Mouse (Mus musculus): ENCODE measurements around the gene Sema3f. TPM values are rescaled to one million over a fixed set of nuclear protein-coding genes. Genes with fewer than 3 reads are reported as not detected.

The Sema3f gene
- polyA plus RNA-seq, 1 experiment: 1.4 TPM

GRCm38 (mm10) chr9:107736185-107736485, 25.9 kb upstream of the Sema3f start:
- Histone ChIP-seq H3K79me2 (ENCODE audit: control insufficient read depth, insufficient read depth) (no peaks in the 10 kb centered on the region), H3ac (ENCODE audit: control insufficient read depth, insufficient read length) (no peak overlapping the region), H3K4me3 (no peak overlapping the region), H3K36me3 (ENCODE audit: control insufficient read depth, insufficient read depth) (peaks cover 14% of the 10 kb centered on the region), H3K4me2 (ENCODE audit: low read depth) (peak overlapping the region; percentile 12), H3K27me3 (ENCODE audit: control insufficient read depth, insufficient read depth, insufficient read length) (peaks cover 17% of the 10 kb centered on the region)
- TF ChIP-seq TCF3 (IDR thresholded peaks at IDR 0.05; ENCODE audit: insufficient read length, low read depth) (no peak), POLR2A (IDR thresholded peaks at IDR 0.05; ENCODE audit: insufficient read length, low read depth) (no peak), MAX (IDR thresholded peaks at IDR 0.05; ENCODE audit: low read depth) (no peak), REST (IDR thresholded peaks at IDR 0.05; ENCODE audit: insufficient read depth, insufficient read length) (no peak), USF1 (IDR thresholded peaks at IDR 0.05; ENCODE audit: low read depth) (no peak), CEBPB (IDR thresholded peaks at IDR 0.05; ENCODE audit: insufficient read depth, poor library complexity, severe bottlenecking) (no peak), MYOD1 (IDR thresholded peaks at IDR 0.05; ENCODE audit: control insufficient read depth in 1 of 3, insufficient read length in 2 of 3, low read depth in 2 of 3) (no peak), E2F4 (IDR thresholded peaks at IDR 0.05; ENCODE audit: insufficient read depth) (no peak), TCF12 (IDR thresholded peaks at IDR 0.05; ENCODE audit: insufficient read depth, poor library complexity, severe bottlenecking) (no peak), SRF (IDR thresholded peaks at IDR 0.05; ENCODE audit: control insufficient read depth, insufficient read length, low read depth) (no peak), MYOG (IDR thresholded peaks at IDR 0.05; ENCODE audit: control insufficient read depth in 1 of 3, insufficient read depth in 1 of 3, insufficient read length in 2 of 3, low read depth in 2 of 3) (no peak), POLR2AphosphoS2 (IDR thresholded peaks at IDR 0.05; ENCODE audit: insufficient read length, low read depth) (no peak)

DNA sequence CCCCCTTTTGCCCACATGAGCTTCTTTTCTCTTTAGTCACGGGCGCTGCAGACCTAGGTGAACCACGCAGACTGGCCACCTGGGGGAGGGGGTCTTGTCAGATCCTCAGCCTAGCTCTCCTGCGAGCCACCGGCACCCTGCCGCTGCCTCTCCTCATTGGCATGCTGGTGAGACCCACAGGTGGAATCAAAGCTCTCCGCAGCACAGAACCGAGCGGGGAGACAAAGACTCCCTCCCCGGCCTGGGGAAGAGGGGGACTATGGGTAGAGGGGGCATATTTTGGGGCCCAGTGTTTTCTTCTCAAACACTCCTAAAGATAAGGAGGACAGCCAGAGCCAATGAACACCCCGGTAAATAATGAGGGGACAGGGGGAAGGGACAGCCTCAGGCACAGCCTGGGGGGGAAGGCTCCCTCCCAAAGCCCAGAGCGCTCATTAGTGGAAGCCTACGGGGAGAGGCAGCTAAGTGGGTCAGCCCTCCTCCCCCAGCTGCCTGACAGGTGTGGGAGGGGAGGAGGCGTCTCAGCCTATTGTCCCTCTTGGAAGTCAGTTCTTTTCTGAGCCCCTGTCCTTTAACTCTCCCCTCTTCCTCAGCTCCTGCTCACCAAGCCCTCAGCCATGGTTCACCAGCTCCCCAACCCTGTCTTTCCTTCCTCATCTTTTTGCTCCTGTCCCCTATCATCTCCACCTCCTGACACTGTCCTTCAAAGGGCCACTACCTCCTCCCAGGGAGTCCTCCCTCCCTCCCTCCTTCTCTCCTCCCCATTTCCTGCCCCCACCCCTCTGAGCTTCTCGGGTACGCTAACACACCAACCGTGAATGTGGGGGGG, 25.3 kb upstream of the Sema3f start:
- Histone ChIP-seq H3K79me2 (ENCODE audit: control insufficient read depth, insufficient read depth) (no peaks in the 10 kb centered on the region), H3ac (ENCODE audit: control insufficient read depth, insufficient read length) (no peak overlapping the region), H3K4me2 (ENCODE audit: low read depth) (peak overlapping the region; percentile 12), H3K4me3 (no peak overlapping the region), H3K27me3 (ENCODE audit: control insufficient read depth, insufficient read depth, insufficient read length) (peaks cover 17% of the 10 kb centered on the region), H3K36me3 (ENCODE audit: control insufficient read depth, insufficient read depth) (peaks cover 8% of the 10 kb centered on the region)
- TF ChIP-seq USF1 (IDR thresholded peaks at IDR 0.05; ENCODE audit: low read depth) (no peak), TCF12 (IDR thresholded peaks at IDR 0.05; ENCODE audit: insufficient read depth, poor library complexity, severe bottlenecking) (no peak), E2F4 (IDR thresholded peaks at IDR 0.05; ENCODE audit: insufficient read depth) (no peak), POLR2A (IDR thresholded peaks at IDR 0.05; ENCODE audit: insufficient read length, low read depth) (no peak), SRF (IDR thresholded peaks at IDR 0.05; ENCODE audit: control insufficient read depth, insufficient read length, low read depth) (no peak), REST (IDR thresholded peaks at IDR 0.05; ENCODE audit: insufficient read depth, insufficient read length) (no peak), MYOG (IDR thresholded peaks at IDR 0.05; ENCODE audit: control insufficient read depth in 1 of 3, insufficient read depth in 1 of 3, insufficient read length in 2 of 3, low read depth in 2 of 3) (no peak), CEBPB (IDR thresholded peaks at IDR 0.05; ENCODE audit: insufficient read depth, poor library complexity, severe bottlenecking) (no peak), POLR2AphosphoS2 (IDR thresholded peaks at IDR 0.05; ENCODE audit: insufficient read length, low read depth) (no peak), TCF3 (IDR thresholded peaks at IDR 0.05; ENCODE audit: insufficient read length, low read depth) (no peak), MYOD1 (IDR thresholded peaks at IDR 0.05; ENCODE audit: control insufficient read depth in 1 of 3, insufficient read length in 2 of 3, low read depth in 2 of 3) (no peak), MAX (IDR thresholded peaks at IDR 0.05; ENCODE audit: low read depth) (no peak)

DNA sequence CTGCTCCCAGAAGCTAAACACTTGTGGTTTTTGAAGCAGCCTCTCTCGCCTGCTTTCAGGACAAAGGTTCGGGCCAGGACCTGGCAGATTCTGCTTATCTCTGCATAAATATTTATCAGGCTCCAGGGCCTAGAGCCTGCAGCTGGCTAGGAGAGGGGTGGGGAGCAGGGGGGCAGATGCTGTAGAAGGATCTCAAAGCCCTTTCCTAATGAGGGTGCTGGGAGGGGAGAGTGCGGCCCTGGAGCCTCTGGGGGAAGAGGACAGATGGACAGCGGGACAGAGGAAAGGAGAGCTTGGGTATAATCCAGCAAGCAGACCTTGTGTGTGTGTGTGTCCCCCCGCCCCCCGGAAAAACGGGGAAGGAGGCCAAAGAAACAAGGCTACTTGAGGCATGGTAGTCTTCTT, 24.3 kb upstream of the Sema3f start:
- no peaks in the 10 kb centered on the region for H3K79me2 ChIP-seq (ENCODE audit: control insufficient read depth, insufficient read depth)
- no peak overlapping the region for H3K4me2 ChIP-seq (ENCODE audit: low read depth)
- H3ac ChIP-seq (ENCODE audit: control insufficient read depth, insufficient read length): no peak overlapping the region
- peaks cover under 1% of the 10 kb centered on the region for H3K36me3 ChIP-seq (ENCODE audit: control insufficient read depth, insufficient read depth)
- no peak overlapping the region for H3K4me3 ChIP-seq
- no peak for TF ChIP-seq USF1 (IDR thresholded peaks at IDR 0.05; ENCODE audit: low read depth)
- no peak for TF ChIP-seq E2F4 (IDR thresholded peaks at IDR 0.05; ENCODE audit: insufficient read depth)
- TF ChIP-seq MYOG (IDR thresholded peaks at IDR 0.05; ENCODE audit: control insufficient read depth in 1 of 3, insufficient read depth in 1 of 3, insufficient read length in 2 of 3, low read depth in 2 of 3): no peak
- no peak for TF ChIP-seq TCF3 (IDR thresholded peaks at IDR 0.05; ENCODE audit: insufficient read length, low read depth)
- TF ChIP-seq MYOD1 (IDR thresholded peaks at IDR 0.05; ENCODE audit: control insufficient read depth in 1 of 3, insufficient read length in 2 of 3, low read depth in 2 of 3): no peak
- no peak for TF ChIP-seq MAX (IDR thresholded peaks at IDR 0.05; ENCODE audit: low read depth)
- no peak for TF ChIP-seq POLR2AphosphoS2 (IDR thresholded peaks at IDR 0.05; ENCODE audit: insufficient read length, low read depth)
- TF ChIP-seq REST (IDR thresholded peaks at IDR 0.05; ENCODE audit: insufficient read depth, insufficient read length): no peak
- no peak for TF ChIP-seq POLR2A (IDR thresholded peaks at IDR 0.05; ENCODE audit: insufficient read length, low read depth)
- no peak for TF ChIP-seq TCF12 (IDR thresholded peaks at IDR 0.05; ENCODE audit: insufficient read depth, poor library complexity, severe bottlenecking)
- TF ChIP-seq CEBPB (IDR thresholded peaks at IDR 0.05; ENCODE audit: insufficient read depth, poor library complexity, severe bottlenecking): no peak
- TF ChIP-seq SRF (IDR thresholded peaks at IDR 0.05; ENCODE audit: control insufficient read depth, insufficient read length, low read depth): no peak
- H3K27me3 ChIP-seq (ENCODE audit: control insufficient read depth, insufficient read depth, insufficient read length): peaks cover 17% of the 10 kb centered on the region

DNA sequence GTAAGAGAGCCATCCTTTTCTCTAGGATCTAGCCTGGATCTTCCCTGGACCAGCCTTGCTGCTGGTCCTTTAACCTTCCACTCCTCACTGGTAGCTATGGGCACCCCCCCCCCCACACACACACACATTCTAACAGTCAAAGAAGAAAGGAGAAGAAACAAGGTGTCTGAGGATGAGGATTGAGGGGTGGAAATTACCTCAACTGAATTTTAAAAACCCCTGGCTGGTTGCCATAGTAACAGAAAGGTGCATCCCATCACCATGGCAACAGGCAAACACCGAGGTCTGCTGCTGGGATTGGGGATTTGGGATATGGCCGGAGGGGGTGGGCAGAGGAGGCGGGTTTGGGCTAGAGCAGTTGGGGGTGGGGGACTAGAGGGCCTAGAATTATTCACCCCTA, 19.4 kb upstream of the Sema3f start:
- H3K4me3 ChIP-seq: no peak overlapping the region
- no peaks in the 10 kb centered on the region for H3K79me2 ChIP-seq (ENCODE audit: control insufficient read depth, insufficient read depth)
- H3K36me3 ChIP-seq (ENCODE audit: control insufficient read depth, insufficient read depth): no peaks in the 10 kb centered on the region
- H3K27me3 ChIP-seq (ENCODE audit: control insufficient read depth, insufficient read depth, insufficient read length): no peaks in the 10 kb centered on the region
- TF ChIP-seq E2F4 (IDR thresholded peaks at IDR 0.05; ENCODE audit: insufficient read depth) (no peak), SRF (IDR thresholded peaks at IDR 0.05; ENCODE audit: control insufficient read depth, insufficient read length, low read depth) (no peak), USF1 (IDR thresholded peaks at IDR 0.05; ENCODE audit: low read depth) (no peak), MAX (IDR thresholded peaks at IDR 0.05; ENCODE audit: low read depth) (no peak), MYOG (IDR thresholded peaks at IDR 0.05; ENCODE audit: control insufficient read depth in 1 of 3, insufficient read depth in 1 of 3, insufficient read length in 2 of 3, low read depth in 2 of 3) (no peak), REST (IDR thresholded peaks at IDR 0.05; ENCODE audit: insufficient read depth, insufficient read length) (no peak), CEBPB (IDR thresholded peaks at IDR 0.05; ENCODE audit: insufficient read depth, poor library complexity, severe bottlenecking) (no peak), TCF12 (IDR thresholded peaks at IDR 0.05; ENCODE audit: insufficient read depth, poor library complexity, severe bottlenecking) (no peak), MYOD1 (IDR thresholded peaks at IDR 0.05; ENCODE audit: control insufficient read depth in 1 of 3, insufficient read length in 2 of 3, low read depth in 2 of 3) (no peak), POLR2A (IDR thresholded peaks at IDR 0.05; ENCODE audit: insufficient read length, low read depth) (no peak), TCF3 (IDR thresholded peaks at IDR 0.05; ENCODE audit: insufficient read length, low read depth) (no peak), POLR2AphosphoS2 (IDR thresholded peaks at IDR 0.05; ENCODE audit: insufficient read length, low read depth) (no peak)
- H3K4me2 ChIP-seq (ENCODE audit: low read depth): no peak overlapping the region
- H3ac ChIP-seq (ENCODE audit: control insufficient read depth, insufficient read length): no peak overlapping the region

Measured in myocyte (in vitro differentiated cells).